Mouse (Mus musculus) forebrain, embryonic 15.5 days (tissue): ENCODE measurements around the gene Zfp367. TPM values are rescaled to one million over a fixed set of nuclear protein-coding genes. Genes with fewer than 3 reads are reported as not detected.
A peak's percentile ranks its signal among the peaks of the same experiment; 100 is the strongest.

Experiments
- ATAC-seq: fragments of 200-750 bp; cut with Nextera tagmentation; replicated peaks from 2 replicates; pipeline ENCODE4 v1.8.0; 2017; ENCODE audit warnings: mild to moderate bottlenecking, moderate TSS enrichment, moderate library complexity
- H3K27ac ChIP-seq: fragments of 300-500 bp; sonication (generic); replicated peaks from 2 replicates; pipeline ENCODE4 v1.5.1; 2015; ENCODE audit warnings: mild to moderate bottlenecking, inconsistent platforms
- H3K27me3 ChIP-seq: fragments of 300-500 bp; sonication (generic); 2 replicates; pipeline ENCODE4 v1.6.1; 2015; ENCODE audit warnings: inconsistent platforms
- H3K36me3 ChIP-seq: fragments of 300-500 bp; sonication (generic); 2 replicates; pipeline ENCODE4 v1.6.1; 2015; ENCODE audit warnings: mild to moderate bottlenecking, inconsistent platforms
- H3K4me1 ChIP-seq: fragments of 300-500 bp; sonication (generic); 2 replicates; pipeline ENCODE4 v1.6.1; 2015; ENCODE audit warnings: inconsistent platforms
- H3K4me2 ChIP-seq: fragments of 300-500 bp; sonication (generic); replicated peaks from 2 replicates; pipeline ENCODE4 v1.6.1; 2015; ENCODE audit warnings: mild to moderate bottlenecking, inconsistent platforms
- H3K4me3 ChIP-seq: fragments of 300-500 bp; sonication (generic); 2 replicates; pipeline ENCODE4 v1.5.1; 2015; ENCODE audit warnings: mild to moderate bottlenecking, inconsistent platforms
- H3K9ac ChIP-seq: fragments of 300-500 bp; sonication (generic); replicated peaks from 2 replicates; pipeline ENCODE4 v1.6.1; 2015; ENCODE audit warnings: mild to moderate bottlenecking, inconsistent platforms
- H3K9me3 ChIP-seq: fragments of 300-500 bp; sonication (generic); 2 replicates; pipeline ENCODE4 v1.6.1; 2016; ENCODE audit warnings: inconsistent platforms
- WGBS: fragments of 180-500 bp; shearing (Covaris S2); methylation state at CpG from one replicate; pipeline ENCODE4 v1.1.7; 2015; ENCODE audit warnings: mixed read lengths; 5-methylcytosine and 5-hydroxymethylcytosine counted together
- polyA plus RNA-seq: library from polyadenylated mRNA; unstranded; fragments of >200 nt; fragmentation: Nextera tagmentation; extraction: Ambion mirVana; gene quantifications from 2 replicates; pipeline ENCODE4 v1.2.1, GENCODE M21; 2015

Gene Zfp367
- polyA plus RNA-seq, 1 experiment from 2014 or later = 12.7 TPM

DNA sequence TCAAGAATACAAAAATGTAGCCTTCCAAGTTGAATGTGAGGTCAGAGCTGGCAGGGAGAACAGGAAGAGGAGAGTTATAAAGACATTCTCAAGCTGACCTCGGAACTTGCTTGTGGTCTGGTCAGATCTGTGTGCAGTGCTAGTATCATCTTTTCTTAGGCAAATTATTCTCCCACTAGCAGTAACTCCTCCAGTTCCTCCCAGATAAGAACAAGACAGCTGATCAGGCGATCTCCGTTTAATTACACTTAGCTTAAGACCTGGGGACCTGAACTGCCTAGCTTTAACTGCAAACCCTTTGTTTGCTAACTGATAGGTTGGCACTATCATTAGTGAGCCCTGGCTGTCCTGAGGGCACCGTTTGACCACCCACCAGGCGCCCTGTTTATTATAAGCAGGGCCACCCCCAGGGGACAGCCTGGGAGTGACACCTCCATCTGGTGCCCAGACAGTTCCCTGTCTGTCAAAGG is 44.6 kb downstream of the Zfp367 start:
- Histone ChIP-seq H3K4me2 (no peak overlapping the region), H3K36me3 (no peaks in the 10 kb centered on the region), H3K4me3 (no peak overlapping the region), H3K9me3 (no peaks in the 10 kb centered on the region), H3K27ac (no peak overlapping the region), H3K9ac (no peak overlapping the region), H3K4me1 (peaks cover 10% of the 10 kb centered on the region; the same call in 1 of the 2 replicates), H3K27me3 (0 out of 2 replicates have a peak, but pooled peaks cover 2% of the 10 kb centered on the region)
- WGBS = 34% methylated on average over 5 of the region's 5 CpGs
- ATAC-seq = no peak

- H3K4me1 ChIP-seq = peaks cover 10% of the 10 kb centered on the region; the same call in 1 of the 2 replicates
- H3K4me2 ChIP-seq = no peak overlapping the region
- H3K36me3 ChIP-seq = no peaks in the 10 kb centered on the region
- H3K27me3 ChIP-seq = 0 out of 2 replicates have a peak, but pooled peaks cover 2% of the 10 kb centered on the region
- H3K27ac ChIP-seq = no peak overlapping the region
- no peaks in the 10 kb centered on the region for H3K9me3 ChIP-seq
- H3K9ac ChIP-seq = no peak overlapping the region
- ATAC-seq = no peak
- H3K4me3 ChIP-seq = no peak overlapping the region
- WGBS = 19% methylated on average over 8 of the region's 8 CpGs
These were observed 45.5 kb downstream of the Zfp367 start for GRCm38 (mm10) chr13:64107535-64107934.

- Histone ChIP-seq H3K27ac (no peak overlapping the region), H3K4me2 (no peak overlapping the region), H3K36me3 (no peaks in the 10 kb centered on the region), H3K4me3 (no peak overlapping the region), H3K4me1 (peaks cover 10% of the 10 kb centered on the region; the same call in 1 of the 2 replicates), H3K9me3 (no peaks in the 10 kb centered on the region), H3K9ac (no peak overlapping the region), H3K27me3 (0 out of 2 replicates have a peak, but pooled peaks cover 2% of the 10 kb centered on the region)
- WGBS = 41% methylated on average over 3 of the region's 3 CpGs
- no peak for ATAC-seq
These were observed 45.9 kb downstream of the Zfp367 start for GRCm38 (mm10) chr13:64107105-64107504.

DNA sequence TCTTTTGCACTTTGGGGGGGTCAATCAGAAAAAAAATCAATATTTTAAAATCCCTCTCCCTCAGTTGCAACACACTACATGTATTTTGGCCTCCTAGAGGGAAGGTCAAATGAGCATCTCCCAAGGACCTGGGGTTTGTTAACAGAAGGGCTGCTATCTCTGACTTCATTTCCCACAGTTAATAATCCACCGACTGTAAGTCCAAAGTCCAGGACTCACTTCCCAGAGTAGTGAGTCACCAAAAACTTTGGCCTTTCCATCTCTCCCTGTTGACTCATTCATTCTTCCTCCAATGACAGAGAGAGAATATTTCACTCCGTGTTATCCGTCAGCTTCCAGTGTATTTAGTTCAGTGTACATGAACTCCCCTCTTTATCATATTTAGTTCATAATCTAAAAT is 47.3 kb downstream of the Zfp367 start:
- no peak overlapping the region for H3K9ac ChIP-seq
- no peak overlapping the region for H3K4me3 ChIP-seq
- no peak overlapping the region for H3K27ac ChIP-seq
- ATAC-seq = no peak
- H3K27me3 ChIP-seq = 0 out of 2 replicates have a peak, but pooled peaks cover 2% of the 10 kb centered on the region
- WGBS = 95% methylated on average over 3 of the region's 3 CpGs
- peaks cover 10% of the 10 kb centered on the region; the same call in 1 of the 2 replicates for H3K4me1 ChIP-seq
- no peak overlapping the region for H3K4me2 ChIP-seq
- H3K9me3 ChIP-seq = no peaks in the 10 kb centered on the region
- H3K36me3 ChIP-seq = no peaks in the 10 kb centered on the region

DNA sequence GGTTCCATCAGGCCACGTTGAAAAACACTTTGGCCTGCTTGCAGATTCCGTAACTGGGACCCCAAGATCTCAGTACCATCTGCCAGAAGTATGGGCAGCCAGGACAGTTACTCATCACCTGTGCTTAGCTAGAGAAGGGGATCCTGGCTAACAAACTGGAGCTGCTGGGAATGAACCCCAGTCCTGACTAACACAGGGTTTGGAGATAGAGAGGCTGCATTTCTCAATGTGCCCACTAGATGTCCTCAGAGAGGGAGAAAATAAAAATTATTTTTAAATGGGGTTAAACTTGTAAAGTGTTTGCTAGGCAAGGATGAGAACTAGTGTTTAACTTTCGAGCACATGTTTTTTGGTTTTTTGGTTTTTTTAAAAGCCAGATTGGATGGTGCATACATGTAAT is 52.8 kb downstream of the Zfp367 start:
- H3K4me2 ChIP-seq = no peak overlapping the region
- no peak overlapping the region for H3K9ac ChIP-seq
- no peaks in the 10 kb centered on the region for H3K36me3 ChIP-seq
- H3K9me3 ChIP-seq = no peaks in the 10 kb centered on the region
- no peaks in the 10 kb centered on the region for H3K4me1 ChIP-seq
- no peak overlapping the region for H3K27ac ChIP-seq
- H3K4me3 ChIP-seq = no peak overlapping the region
- 0 out of 2 replicates have a peak, but pooled peaks cover 2% of the 10 kb centered on the region for H3K27me3 ChIP-seq
- WGBS = 70% methylated on average over 3 of the region's 3 CpGs
- peak; percentile 61; the same call in 1 of the 2 replicates for ATAC-seq

DNA sequence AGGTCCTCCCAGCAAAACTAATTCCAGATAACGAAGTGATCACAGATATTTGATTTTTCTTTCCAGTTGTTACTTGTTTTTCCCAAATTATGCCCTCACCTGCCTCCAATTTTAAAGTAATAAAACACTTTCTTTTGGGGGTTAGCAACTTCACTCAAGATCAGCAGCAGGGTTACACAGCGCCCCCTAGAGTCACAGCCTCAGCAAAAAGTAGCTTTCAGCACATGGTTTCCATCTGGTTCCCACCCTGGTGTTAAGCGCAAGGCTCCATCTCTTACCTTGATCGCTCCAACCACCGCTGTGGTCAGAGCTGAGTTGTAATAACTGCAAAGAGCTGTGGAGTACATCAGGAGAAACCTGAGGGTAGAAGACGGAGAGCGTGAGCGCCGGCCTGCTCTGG is 54.0 kb downstream of the Zfp367 start:
- no peak overlapping the region for H3K27ac ChIP-seq
- no peak overlapping the region for H3K4me3 ChIP-seq
- H3K9me3 ChIP-seq = no peaks in the 10 kb centered on the region
- no peaks in the 10 kb centered on the region for H3K36me3 ChIP-seq
- no peaks in the 10 kb centered on the region for H3K27me3 ChIP-seq
- H3K4me1 ChIP-seq = no peaks in the 10 kb centered on the region
- WGBS = 78% methylated on average over 9 of the region's 9 CpGs
- H3K4me2 ChIP-seq = no peak overlapping the region
- H3K9ac ChIP-seq = no peak overlapping the region
- no peak for ATAC-seq

- Histone ChIP-seq H3K4me3 (no peak overlapping the region), H3K9me3 (no peaks in the 10 kb centered on the region), H3K36me3 (no peaks in the 10 kb centered on the region), H3K27ac (no peak overlapping the region), H3K4me2 (no peak overlapping the region), H3K27me3 (no peaks in the 10 kb centered on the region), H3K9ac (no peak overlapping the region), H3K4me1 (no peaks in the 10 kb centered on the region)
- 0 out of 2 replicates have a peak, but pooled peaks have one; percentile 60 for ATAC-seq
- whole genome bisulfite sequencing = 7% methylated on average over 1 of the region's 1 CpGs
These were observed 59.7 kb downstream of the Zfp367 start for GRCm38 (mm10) chr13:64093341-64093740.

GRCm38 (mm10) chr13:64092752-64093151 is 60.2 kb downstream of the Zfp367 start:
- no peaks in the 10 kb centered on the region for H3K4me1 ChIP-seq
- no peak for ATAC-seq
- no peaks in the 10 kb centered on the region for H3K9me3 ChIP-seq
- H3K4me2 ChIP-seq = no peak overlapping the region
- 79% methylated on average over 6 of the region's 6 CpGs for WGBS
- no peaks in the 10 kb centered on the region for H3K27me3 ChIP-seq
- no peak overlapping the region for H3K9ac ChIP-seq
- no peak overlapping the region for H3K27ac ChIP-seq
- no peaks in the 10 kb centered on the region for H3K36me3 ChIP-seq
- H3K4me3 ChIP-seq = no peak overlapping the region

GRCm38 (mm10) chr13:64092141-64092540 is 60.9 kb downstream of the Zfp367 start:
- no peak overlapping the region for H3K4me3 ChIP-seq
- no peak overlapping the region for H3K4me2 ChIP-seq
- H3K27ac ChIP-seq = no peak overlapping the region
- no peaks in the 10 kb centered on the region for H3K36me3 ChIP-seq
- no peaks in the 10 kb centered on the region for H3K9me3 ChIP-seq
- no peaks in the 10 kb centered on the region for H3K4me1 ChIP-seq
- WGBS = 74% methylated on average over 3 of the region's 3 CpGs
- H3K9ac ChIP-seq = no peak overlapping the region
- ATAC-seq = no peak
- H3K27me3 ChIP-seq = no peaks in the 10 kb centered on the region

DNA sequence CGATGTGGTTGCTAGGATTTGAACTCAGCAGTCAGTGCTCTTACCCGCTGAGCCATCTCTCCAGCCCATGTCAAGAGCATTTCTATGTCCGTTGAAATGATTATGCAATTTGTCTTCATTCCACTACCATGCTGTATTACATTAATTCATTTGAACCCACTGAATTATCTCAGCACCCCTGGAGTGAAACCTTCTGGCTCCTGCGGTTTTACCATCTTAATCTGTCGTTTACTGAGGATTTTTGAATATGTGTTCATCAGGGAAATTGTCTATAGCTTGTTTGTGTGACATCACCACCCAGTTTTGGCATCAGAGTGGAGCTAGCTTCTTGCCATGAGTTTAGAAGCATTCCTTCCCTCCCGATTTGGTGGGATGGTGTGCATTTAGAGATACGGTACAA is 62.0 kb downstream of the Zfp367 start:
- H3K27me3 ChIP-seq = no peaks in the 10 kb centered on the region
- H3K4me1 ChIP-seq = no peaks in the 10 kb centered on the region
- H3K9me3 ChIP-seq = no peaks in the 10 kb centered on the region
- H3K4me3 ChIP-seq = no peak overlapping the region
- no peak for ATAC-seq
- no peaks in the 10 kb centered on the region for H3K36me3 ChIP-seq
- WGBS = 54% methylated on average over 7 of the region's 7 CpGs
- no peak overlapping the region for H3K9ac ChIP-seq
- H3K27ac ChIP-seq = no peak overlapping the region
- H3K4me2 ChIP-seq = no peak overlapping the region

- Histone ChIP-seq H3K9me3 (no peaks in the 10 kb centered on the region), H3K4me3 (no peak overlapping the region), H3K4me2 (no peak overlapping the region), H3K27me3 (no peaks in the 10 kb centered on the region), H3K9ac (no peak overlapping the region), H3K36me3 (no peaks in the 10 kb centered on the region), H3K27ac (no peak overlapping the region), H3K4me1 (no peaks in the 10 kb centered on the region)
- ATAC-seq = no peak
- WGBS = 82% methylated on average over 5 of the region's 5 CpGs
These were observed 62.7 kb downstream of the Zfp367 start for GRCm38 (mm10) chr13:64090278-64090677.

GRCm38 (mm10) chr13:64089130-64089529 is 63.9 kb downstream of the Zfp367 start, which contains the start of gene Hsd17b3:
Hsd17b3 (minus strand) TSS chr13:64089230.
- no peaks in the 10 kb centered on the region for H3K36me3 ChIP-seq
- H3K9me3 ChIP-seq = no peaks in the 10 kb centered on the region
- H3K27ac ChIP-seq = no peak within 1 kb of the TSS
- ATAC-seq = no peak
- no peak within 1 kb of the TSS for H3K4me3 ChIP-seq
- H3K27me3 ChIP-seq = no peaks in the 10 kb centered on the region
- H3K4me1 ChIP-seq = no peaks in the 10 kb centered on the region
- no peak within 1 kb of the TSS for H3K4me2 ChIP-seq
- 77% methylated on average over 4 of the region's 4 CpGs for WGBS
- H3K9ac ChIP-seq = no peak within 1 kb of the TSS

GRCm38 (mm10) chr13:64088057-64088456 is 64.9 kb downstream of the Zfp367 start:
- 81% methylated on average over 7 of the region's 7 CpGs for WGBS
- Histone ChIP-seq H3K36me3 (no peaks in the 10 kb centered on the region), H3K4me2 (no peak overlapping the region), H3K27ac (no peak overlapping the region), H3K4me3 (no peak overlapping the region), H3K9me3 (no peaks in the 10 kb centered on the region), H3K4me1 (no peaks in the 10 kb centered on the region), H3K27me3 (no peaks in the 10 kb centered on the region), H3K9ac (no peak overlapping the region)
- no peak for ATAC-seq
